Mouse (Mus musculus): ENCODE results near the gene Ppp1r21. TPM values are rescaled to one million over a fixed set of nuclear protein-coding genes. Genes with fewer than 3 reads are reported as not detected.

Ppp1r21 gene
- polyA plus RNA-seq, 1 experiment from 2014 or later: 24.7 TPM

GRCm38 (mm10) chr17:88493551-88493950 is 36.4 kb upstream of the Ppp1r21 start:
- WGBS: 67% methylated on average over 9 of the region's 9 CpGs
- peaks cover 3% of the 10 kb centered on the region; the same call in 1 of the 2 replicates for H3K4me1 ChIP-seq (replicated peaks; ENCODE audit: control insufficient read depth, insufficient read depth, low read length)
- H3K9ac ChIP-seq (ENCODE audit: low read length): no peak overlapping the region
- H3K4me3 ChIP-seq (ENCODE audit: low read length): no peak overlapping the region
- peaks cover 7% of the 10 kb centered on the region for H3K36me3 ChIP-seq (ENCODE audit: control insufficient read depth, insufficient read depth, low read length)
- H3K9me3 ChIP-seq (ENCODE audit: control insufficient read depth, low read length): no peaks in the 10 kb centered on the region
- ATAC-seq (ENCODE audit: low read depth): no peak
- H3K4me2 ChIP-seq (ENCODE audit: low read depth, low read length): no peak overlapping the region
- no peaks in the 10 kb centered on the region for H3K27me3 ChIP-seq (ENCODE audit: control insufficient read depth, insufficient read depth, low read depth, low read length)
- H3K27ac ChIP-seq (ENCODE audit: low read length): no peak overlapping the region

- Histone ChIP-seq H3K4me2 (ENCODE audit: low read depth, low read length) (no peak overlapping the region), H3K4me3 (ENCODE audit: low read length) (no peak overlapping the region), H3K4me1 (replicated peaks; ENCODE audit: control insufficient read depth, insufficient read depth, low read length) (peaks cover 3% of the 10 kb centered on the region; the same call in 1 of the 2 replicates), H3K27ac (ENCODE audit: low read length) (no peak overlapping the region), H3K9me3 (ENCODE audit: control insufficient read depth, low read length) (no peaks in the 10 kb centered on the region), H3K36me3 (ENCODE audit: control insufficient read depth, insufficient read depth, low read length) (peaks cover 7% of the 10 kb centered on the region), H3K27me3 (ENCODE audit: control insufficient read depth, insufficient read depth, low read depth, low read length) (no peaks in the 10 kb centered on the region), H3K9ac (ENCODE audit: low read length) (no peak overlapping the region)
- WGBS: 29% methylated on average over 14 of the region's 14 CpGs
- ATAC-seq (ENCODE audit: low read depth): peak; percentile 81
These were observed 35.7 kb upstream of the Ppp1r21 start for GRCm38 (mm10) chr17:88494121-88494771.

GRCm38 (mm10) chr17:88494772-88495132 is 35.2 kb upstream of the Ppp1r21 start:
- no peak overlapping the region for H3K27ac ChIP-seq (ENCODE audit: low read length)
- no peaks in the 10 kb centered on the region; the same call in 1 of the 2 replicates for H3K9me3 ChIP-seq (ENCODE audit: control insufficient read depth, low read length)
- no peak overlapping the region for H3K9ac ChIP-seq (ENCODE audit: low read length)
- no peaks in the 10 kb centered on the region for H3K27me3 ChIP-seq (ENCODE audit: control insufficient read depth, insufficient read depth, low read depth, low read length)
- H3K4me3 ChIP-seq (ENCODE audit: low read length): no peak overlapping the region
- peak; percentile 34; the same call in 1 of the 2 replicates for ATAC-seq (ENCODE audit: low read depth)
- no peak overlapping the region for H3K4me2 ChIP-seq (ENCODE audit: low read depth, low read length)
- WGBS: 61% methylated on average over 10 of the region's 10 CpGs
- peaks cover 3% of the 10 kb centered on the region; the same call in 1 of the 2 replicates for H3K4me1 ChIP-seq (replicated peaks; ENCODE audit: control insufficient read depth, insufficient read depth, low read length)
- H3K36me3 ChIP-seq (ENCODE audit: control insufficient read depth, insufficient read depth, low read length): peaks cover 7% of the 10 kb centered on the region

GRCm38 (mm10) chr17:88498090-88498682 is 31.7 kb upstream of the Ppp1r21 start:
- H3K4me2 ChIP-seq (ENCODE audit: low read depth, low read length): no peak overlapping the region
- no peak overlapping the region for H3K4me3 ChIP-seq (ENCODE audit: low read length)
- no peaks in the 10 kb centered on the region for H3K27me3 ChIP-seq (ENCODE audit: control insufficient read depth, insufficient read depth, low read depth, low read length)
- 86% methylated on average over 5 of the region's 5 CpGs for WGBS
- H3K4me1 ChIP-seq (replicated peaks; ENCODE audit: control insufficient read depth, insufficient read depth, low read length): peaks cover 3% of the 10 kb centered on the region; the same call in 1 of the 2 replicates
- no peak overlapping the region for H3K9ac ChIP-seq (ENCODE audit: low read length)
- H3K9me3 ChIP-seq (ENCODE audit: control insufficient read depth, low read length): no peaks in the 10 kb centered on the region; the same call in 1 of the 2 replicates
- no peak overlapping the region for H3K27ac ChIP-seq (ENCODE audit: low read length)
- no peak for ATAC-seq (ENCODE audit: low read depth)
- H3K36me3 ChIP-seq (ENCODE audit: control insufficient read depth, insufficient read depth, low read length): no peaks in the 10 kb centered on the region

- peak; percentile 16; the same call in 1 of the 2 replicates for ATAC-seq (ENCODE audit: low read depth)
- WGBS: 69% methylated on average over 13 of the region's 13 CpGs
- Histone ChIP-seq H3K27me3 (ENCODE audit: control insufficient read depth, insufficient read depth, low read depth, low read length) (no peaks in the 10 kb centered on the region), H3K9me3 (ENCODE audit: control insufficient read depth, low read length) (no peaks in the 10 kb centered on the region; the same call in 1 of the 2 replicates), H3K4me1 (replicated peaks; ENCODE audit: control insufficient read depth, insufficient read depth, low read length) (peaks cover 24% of the 10 kb centered on the region), H3K27ac (ENCODE audit: low read length) (peak overlapping the region; percentile 62), H3K4me3 (ENCODE audit: low read length) (no peak overlapping the region), H3K4me2 (ENCODE audit: low read depth, low read length) (no peak overlapping the region), H3K36me3 (ENCODE audit: control insufficient read depth, insufficient read depth, low read length) (no peaks in the 10 kb centered on the region), H3K9ac (ENCODE audit: low read length) (no peak overlapping the region)
These were observed 25.9 kb upstream of the Ppp1r21 start for GRCm38 (mm10) chr17:88504056-88504455.

- H3K4me1 ChIP-seq (replicated peaks; ENCODE audit: control insufficient read depth, insufficient read depth, low read length): peaks cover 28% of the 10 kb centered on the region
- no peak overlapping the region for H3K4me2 ChIP-seq (ENCODE audit: low read depth, low read length)
- H3K9ac ChIP-seq (ENCODE audit: low read length): peak overlapping the region; percentile 39; the same call in 1 of the 2 replicates
- H3K4me3 ChIP-seq (ENCODE audit: low read length): no peak overlapping the region
- WGBS: 25% methylated on average over 10 of the region's 10 CpGs
- no peaks in the 10 kb centered on the region for H3K9me3 ChIP-seq (ENCODE audit: control insufficient read depth, low read length)
- ATAC-seq (ENCODE audit: low read depth): no peak
- H3K36me3 ChIP-seq (ENCODE audit: control insufficient read depth, insufficient read depth, low read length): no peaks in the 10 kb centered on the region
- H3K27ac ChIP-seq (ENCODE audit: low read length): peak overlapping the region; percentile 71
- no peaks in the 10 kb centered on the region for H3K27me3 ChIP-seq (ENCODE audit: control insufficient read depth, insufficient read depth, low read depth, low read length)
These were observed 24.6 kb upstream of the Ppp1r21 start for GRCm38 (mm10) chr17:88505275-88505723.

GRCm38 (mm10) chr17:88505941-88506340 is 24.0 kb upstream of the Ppp1r21 start:
- 91% methylated on average over 15 of the region's 15 CpGs for WGBS
- H3K4me2 ChIP-seq (ENCODE audit: low read depth, low read length): no peak overlapping the region
- H3K27me3 ChIP-seq (ENCODE audit: control insufficient read depth, insufficient read depth, low read depth, low read length): no peaks in the 10 kb centered on the region
- no peak overlapping the region; the same call in 1 of the 2 replicates for H3K9ac ChIP-seq (ENCODE audit: low read length)
- peak overlapping the region; percentile 71; the same call in 1 of the 2 replicates for H3K27ac ChIP-seq (ENCODE audit: low read length)
- no peaks in the 10 kb centered on the region for H3K9me3 ChIP-seq (ENCODE audit: control insufficient read depth, low read length)
- H3K4me1 ChIP-seq (replicated peaks; ENCODE audit: control insufficient read depth, insufficient read depth, low read length): peaks cover 31% of the 10 kb centered on the region
- no peak for ATAC-seq (ENCODE audit: low read depth)
- no peak overlapping the region for H3K4me3 ChIP-seq (ENCODE audit: low read length)
- no peaks in the 10 kb centered on the region for H3K36me3 ChIP-seq (ENCODE audit: control insufficient read depth, insufficient read depth, low read length)

- 73% methylated on average over 10 of the region's 10 CpGs for WGBS
- H3K36me3 ChIP-seq (ENCODE audit: control insufficient read depth, insufficient read depth, low read length): no peaks in the 10 kb centered on the region
These were observed 22.5 kb upstream of the Ppp1r21 start for GRCm38 (mm10) chr17:88507376-88507775.

GRCm38 (mm10) chr17:88508846-88509508 is 20.9 kb upstream of the Ppp1r21 start:
- WGBS: 14% methylated on average over 12 of the region's 12 CpGs
- Histone ChIP-seq H3K27me3 (ENCODE audit: control insufficient read depth, insufficient read depth, low read depth, low read length) (no peaks in the 10 kb centered on the region), H3K4me2 (ENCODE audit: low read depth, low read length) (peak overlapping the region; percentile 52), H3K9ac (ENCODE audit: low read length) (peak overlapping the region; percentile 58), H3K4me1 (replicated peaks; ENCODE audit: control insufficient read depth, insufficient read depth, low read length) (peaks cover 31% of the 10 kb centered on the region), H3K36me3 (ENCODE audit: control insufficient read depth, insufficient read depth, low read length) (no peaks in the 10 kb centered on the region), H3K4me3 (ENCODE audit: low read length) (peak overlapping the region; percentile 25), H3K27ac (ENCODE audit: low read length) (peak overlapping the region; percentile 82), H3K9me3 (ENCODE audit: control insufficient read depth, low read length) (no peaks in the 10 kb centered on the region)
- ATAC-seq (ENCODE audit: low read depth): peak; percentile 81

More at GRCm38 (mm10) chr17:88507376-88507775, 22.5 kb upstream of the Ppp1r21 start:
- H3K27ac ChIP-seq (ENCODE audit: low read length): 0 out of 2 replicates have a peak overlapping the region, but pooled peaks have one; percentile 32
- no peak; the same call in 1 of the 2 replicates for ATAC-seq (ENCODE audit: low read depth)
- H3K9me3 ChIP-seq (ENCODE audit: control insufficient read depth, low read length): no peaks in the 10 kb centered on the region
- H3K4me1 ChIP-seq (replicated peaks; ENCODE audit: control insufficient read depth, insufficient read depth, low read length): peaks cover 31% of the 10 kb centered on the region
- H3K4me3 ChIP-seq (ENCODE audit: low read length): no peak overlapping the region
- no peak overlapping the region for H3K4me2 ChIP-seq (ENCODE audit: low read depth, low read length)
- no peaks in the 10 kb centered on the region for H3K27me3 ChIP-seq (ENCODE audit: control insufficient read depth, insufficient read depth, low read depth, low read length)
- no peak overlapping the region for H3K9ac ChIP-seq (ENCODE audit: low read length)

Measured in lung, embryonic 16.5 days (tissue).